Mouse (Mus musculus) midbrain, postnatal 0 days (tissue): ENCODE results near the gene Galnt18. TPM values are rescaled to one million over a fixed set of nuclear protein-coding genes. Genes with fewer than 3 reads are reported as not detected.

Source experiments
- ATAC-seq: fragments of 200-750 bp; cut with Nextera tagmentation; 2 replicates; pipeline ENCODE4 v1.8.0; 2017; ENCODE audit warnings: moderate number of reproducible peaks, mild to moderate bottlenecking, moderate TSS enrichment, moderate library complexity; ENCODE audit not compliant: low FRiP score
- DNase-seq: peaks from one replicate; pipeline ENCODE4 v3.0.0-alpha.2; 2015; ENCODE audit warnings: low spot score
- H3K27ac ChIP-seq: fragments of 300-500 bp; sonication (generic); 2 replicates; pipeline ENCODE4 v1.5.1; 2014; ENCODE audit warnings: low read depth, mild to moderate bottlenecking, low read length, mixed read lengths
- H3K27me3 ChIP-seq: fragments of 300-500 bp; sonication (generic); 2 replicates; pipeline ENCODE4 v1.6.1; 2014; ENCODE audit warnings: low read length, control low read depth, mixed read lengths; ENCODE audit not compliant: insufficient read depth
- H3K36me3 ChIP-seq: fragments of 300-500 bp; sonication (generic); 2 replicates; pipeline ENCODE4 v1.6.1; 2014; ENCODE audit warnings: low read length, control low read depth, mixed read lengths; ENCODE audit not compliant: insufficient read depth
- H3K4me1 ChIP-seq: fragments of 300-500 bp; sonication (generic); 2 replicates; pipeline ENCODE4 v1.6.1; 2014; ENCODE audit warnings: mild to moderate bottlenecking, control low read depth, antibody characterized with exemption, low read length, mixed read lengths; ENCODE audit not compliant: insufficient read depth
- H3K4me2 ChIP-seq: fragments of 300-500 bp; sonication (generic); 2 replicates; pipeline ENCODE4 v1.6.1; 2014; ENCODE audit warnings: low read depth, mild to moderate bottlenecking, low read length, mixed read lengths; ENCODE audit not compliant: poor library complexity, severe bottlenecking
- H3K4me3 ChIP-seq: fragments of 300-500 bp; sonication (generic); 2 replicates; pipeline ENCODE4 v1.5.1; 2014; ENCODE audit warnings: low read depth, mild to moderate bottlenecking, low read length, moderate library complexity
- H3K9ac ChIP-seq: fragments of 300-500 bp; sonication (generic); replicated peaks from 2 replicates; pipeline ENCODE4 v1.6.1; 2014; ENCODE audit warnings: mild to moderate bottlenecking, low read length, moderate library complexity, mixed read lengths; ENCODE audit not compliant: poor library complexity, severe bottlenecking
- H3K9me3 ChIP-seq: fragments of 300-500 bp; sonication (generic); 2 replicates; pipeline ENCODE4 v1.6.1; 2016; ENCODE audit warnings: low read length, control low read depth
- CTCF ChIP-seq: IDR thresholded peaks from 2 replicates; pipeline ENCODE4 v1.5.1; 2016; ENCODE audit warnings: antibody characterized with exemption, mild to moderate bottlenecking
- WGBS: fragments of 180-500 bp; shearing (Covaris S2); extraction: QIAGEN DNeasy Blood & Tissue Kit; methylation state at CpG from one replicate; pipeline ENCODE4 v1.1.7; 2014; 5-methylcytosine and 5-hydroxymethylcytosine counted together
- polyA plus RNA-seq: library from polyadenylated mRNA; unstranded; fragments of >200 nt; fragmentation: Nextera tagmentation; extraction: Ambion mirVana; gene quantifications from 2 replicates; pipeline ENCODE4 v1.2.1, GENCODE M21; 2015
- total RNA-seq: library from RNA; depleted of rRNA; stranded (reverse); fragments of >200 nt; gene quantifications from 2 replicates; pipeline ENCODE4 v1.2.3, GENCODE M21; 2014

Galnt18 gene
- total and polyA plus RNA-seq, 2 experiments from 2014 or later = 18.9 to 25.0 TPM

GRCm38 (mm10) chr7:111459716-111460115 lies 320.1 kb downstream of the Galnt18 start:
- Histone ChIP-seq H3K36me3 (no peaks in the 10 kb centered on the region), H3K4me1 (no peaks in the 10 kb centered on the region), H3K4me2 (no peak overlapping the region), H3K27ac (no peak overlapping the region), H3K9me3 (no peaks in the 10 kb centered on the region), H3K9ac (no peak overlapping the region), H3K4me3 (no peak overlapping the region), H3K27me3 (no peaks in the 10 kb centered on the region; the same call in 1 of the 2 replicates)
- 86% methylated on average over 4 of the region's 4 CpGs for WGBS
- DNase-seq (no peak), ATAC-seq (no peak)
- peak; percentile 54 for TF ChIP-seq CTCF

- Histone ChIP-seq H3K27me3 (no peaks in the 10 kb centered on the region; the same call in 1 of the 2 replicates), H3K4me3 (no peak overlapping the region), H3K27ac (no peak overlapping the region), H3K4me2 (no peak overlapping the region), H3K9me3 (no peaks in the 10 kb centered on the region), H3K36me3 (no peaks in the 10 kb centered on the region), H3K4me1 (no peaks in the 10 kb centered on the region), H3K9ac (no peak overlapping the region)
- 83% methylated on average over 3 of the region's 3 CpGs for WGBS
- TF ChIP-seq CTCF = no peak
- no peak for DNase-seq
- no peak for ATAC-seq
Measured at GRCm38 (mm10) chr7:111456007-111456406, 323.8 kb downstream of the Galnt18 start.

- TF ChIP-seq CTCF = no peak
- no peak overlapping the region for H3K4me2 ChIP-seq
- no peaks in the 10 kb centered on the region for H3K4me1 ChIP-seq
- 94% methylated on average over 4 of the region's 4 CpGs for WGBS
- H3K27ac ChIP-seq = no peak overlapping the region
- H3K27me3 ChIP-seq = no peaks in the 10 kb centered on the region; the same call in 1 of the 2 replicates
- no peak overlapping the region for H3K9ac ChIP-seq
- no peaks in the 10 kb centered on the region for H3K36me3 ChIP-seq
- DNase-seq (no peak), ATAC-seq (no peak)
- no peak overlapping the region for H3K4me3 ChIP-seq
- H3K9me3 ChIP-seq = no peaks in the 10 kb centered on the region
Measured at GRCm38 (mm10) chr7:111455541-111455940, 324.2 kb downstream of the Galnt18 start.

GRCm38 (mm10) chr7:111452000-111452399 lies 327.8 kb downstream of the Galnt18 start:
- TF ChIP-seq CTCF = no peak
- no peak for ATAC-seq
- Histone ChIP-seq H3K27ac (no peak overlapping the region), H3K9ac (no peak overlapping the region), H3K9me3 (no peaks in the 10 kb centered on the region), H3K4me1 (no peaks in the 10 kb centered on the region), H3K36me3 (no peaks in the 10 kb centered on the region), H3K4me2 (no peak overlapping the region), H3K27me3 (no peaks in the 10 kb centered on the region; the same call in 1 of the 2 replicates), H3K4me3 (no peak overlapping the region)
- DNase-seq = no peak
- 61% methylated on average over 1 of the region's 1 CpGs for WGBS

- no peak for ATAC-seq
- WGBS = 69% methylated on average over 6 of the region's 6 CpGs
- TF ChIP-seq CTCF = no peak
- Histone ChIP-seq H3K9me3 (no peaks in the 10 kb centered on the region), H3K27ac (no peak overlapping the region), H3K27me3 (no peaks in the 10 kb centered on the region), H3K36me3 (no peaks in the 10 kb centered on the region), H3K4me1 (no peaks in the 10 kb centered on the region), H3K9ac (no peak overlapping the region), H3K4me3 (no peak overlapping the region), H3K4me2 (no peak overlapping the region)
- no peak for DNase-seq
Measured at GRCm38 (mm10) chr7:111450286-111451095, 329.3 kb downstream of the Galnt18 start.

- no peak overlapping the region for H3K9ac ChIP-seq
- no peak for TF ChIP-seq CTCF
- H3K27me3 ChIP-seq = no peaks in the 10 kb centered on the region
- no peak overlapping the region for H3K4me2 ChIP-seq
- H3K36me3 ChIP-seq = no peaks in the 10 kb centered on the region
- H3K4me3 ChIP-seq = no peak overlapping the region
- H3K27ac ChIP-seq = no peak overlapping the region
- no peak for ATAC-seq
- 24% methylated on average over 2 of the region's 2 CpGs for WGBS
- no peak for DNase-seq
- no peaks in the 10 kb centered on the region for H3K9me3 ChIP-seq
- no peaks in the 10 kb centered on the region for H3K4me1 ChIP-seq
Measured at GRCm38 (mm10) chr7:111433173-111433572, 346.6 kb downstream of the Galnt18 start.
